In the genomic region with DNA sequence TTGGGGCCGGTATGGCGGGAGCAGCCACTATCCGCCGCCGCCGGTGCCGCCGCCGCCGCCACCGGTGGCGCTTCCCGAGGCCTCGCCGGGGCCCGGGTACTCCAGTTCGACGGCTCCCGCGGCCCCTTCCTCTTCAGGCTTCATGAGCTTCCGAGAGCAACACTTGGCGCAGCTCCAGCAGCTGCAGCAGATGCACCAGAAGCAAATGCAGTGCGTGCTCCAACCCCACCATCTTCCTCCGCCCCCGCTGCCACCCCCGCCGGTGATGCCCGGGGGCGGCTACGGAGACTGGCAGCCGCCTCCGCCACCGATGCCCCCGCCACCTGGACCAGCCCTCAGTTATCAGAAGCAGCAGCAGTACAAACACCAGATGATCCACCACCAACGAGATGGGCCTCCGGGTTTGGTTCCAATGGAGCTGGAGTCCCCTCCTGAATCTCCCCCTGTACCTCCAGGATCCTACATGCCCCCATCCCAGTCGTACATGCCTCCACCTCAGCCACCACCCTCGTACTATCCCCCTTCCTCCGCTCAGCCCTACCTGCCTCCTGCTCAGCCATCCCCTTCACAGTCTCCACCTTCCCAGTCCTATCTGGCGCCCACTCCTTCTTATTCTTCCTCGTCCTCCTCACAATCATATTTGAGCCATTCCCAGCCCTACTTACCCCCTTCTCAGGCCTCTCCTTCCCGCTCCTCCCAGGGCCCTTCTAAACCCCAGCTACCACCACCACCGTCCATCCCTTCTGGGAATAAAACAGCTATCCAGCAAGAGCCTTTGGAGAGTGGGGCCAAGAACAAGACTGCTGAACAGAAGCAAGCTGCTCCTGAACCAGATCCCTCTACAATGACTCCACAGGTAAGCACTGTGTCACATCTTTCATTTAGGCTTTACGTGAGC, we compare ENCODE assay signal across 8 mouse cellular contexts. TPM values are rescaled to one million over a fixed set of nuclear protein-coding genes. Genes with fewer than 3 reads are reported as not detected.
DNase-seq lines count a peak whose midpoint lies in the region; ATAC-seq and TF ChIP-seq lines count a peak whose summit lies in the region.

No protein-coding gene starts in this region.

- TF ChIP-seq EP300 in MEL (IDR thresholded peaks at IDR 0.05; ENCODE audit: low read depth in 1 of 2, low read length in 2 of 2), result no peak

- no peak for TF ChIP-seq RAD21 in MEL (IDR thresholded peaks at IDR 0.05; ENCODE audit: low read depth, low read length)

- ATAC-seq in liver, embryonic 16.5 days (ENCODE audit: low read depth), result peak; percentile 61
- peak; percentile 60 for ATAC-seq in neural tube, embryonic 15.5 days (ENCODE audit: low FRiP score)

- peaks cover 51% of the 10 kb centered on the region for H3K79me3 ChIP-seq in C2C12 (ENCODE audit: low read depth)

- TF ChIP-seq POLR2A in MEL (IDR thresholded peaks at IDR 0.05; ENCODE audit: control insufficient read depth in 1 of 2, insufficient read depth in 1 of 2, low read depth in 1 of 2, low read length in 2 of 2, poor library complexity in 1 of 2), result peak in 1 of 2 experiments; percentile 40; a peak in 2 of 4 replicates

- H3ac ChIP-seq in C2C12 (ENCODE audit: control insufficient read depth, insufficient read length, low read depth), result peak overlapping the region; percentile 91

- H3K79me2 ChIP-seq in C2C12 (ENCODE audit: control insufficient read depth, insufficient read depth) (peaks cover 56% of the 10 kb centered on the region), MEL (ENCODE audit: control insufficient read depth, insufficient read depth, low read length, poor library complexity) (peaks cover 42% of the 10 kb centered on the region)

- H3K27me3 ChIP-seq in C2C12 (ENCODE audit: control insufficient read depth, insufficient read depth, insufficient read length) (no peaks in the 10 kb centered on the region), MEL (ENCODE audit: control insufficient read depth in 1 of 2, insufficient read depth in 2 of 2, low read length in 2 of 2) (no peaks in the 10 kb centered on the region; a peak in 1 of 4 replicates)
- H3K27me3 ChIP-seq in liver, embryonic 16.5 days (ENCODE audit: control insufficient read depth, insufficient read depth, low read depth, low read length), result no peaks in the 10 kb centered on the region
- no peaks in the 10 kb centered on the region for H3K27me3 ChIP-seq in neural tube, embryonic 15.5 days (replicated peaks)

- peak; percentile 75 for DNase-seq in MEL (ENCODE audit: low read depth, low spot score)
- peak; percentile 75 to 81 for DNase-seq in cerebellum, postnatal 10 days
- peak; percentile 55 to 64 for DNase-seq in frontal cortex, postnatal 10 days (ENCODE audit: low spot score in 2 of 2)
- DNase-seq in layer of hippocampus, adult 18-20 months (ENCODE audit: low spot score in 2 of 2), result peak; percentile 56 to 74
- DNase-seq in urinary bladder, postnatal 14 days (ENCODE audit: low spot score), result no peak

- H3K36me3 ChIP-seq in C2C12 (ENCODE audit: control insufficient read depth, insufficient read depth), result peaks cover 6% of the 10 kb centered on the region
- peaks cover 2 to 23% of the 10 kb centered on the region in 2 experiments; a peak in 3 of 4 replicates for H3K36me3 ChIP-seq in MEL (ENCODE audit: control insufficient read depth in 1 of 2, insufficient read depth in 2 of 2, low read length in 2 of 2)
- H3K36me3 ChIP-seq in liver, embryonic 16.5 days (ENCODE audit: control insufficient read depth, insufficient read depth), result no peaks in the 10 kb centered on the region
- H3K36me3 ChIP-seq in neural tube, embryonic 15.5 days, result no peaks in the 10 kb centered on the region

- TF ChIP-seq CTCF in C2C12 (IDR thresholded peaks at IDR 0.05; ENCODE audit: control insufficient read depth, insufficient read depth, insufficient read length), result no peak
- no peak for TF ChIP-seq CTCF in MEL (IDR thresholded peaks at IDR 0.05 in 2 of 3, conservative IDR thresholded peaks at IDR 0.05 in 1 of 3; ENCODE audit: control insufficient read depth in 1 of 3, insufficient read depth in 1 of 3, low read depth in 2 of 3, low read length in 3 of 3, poor library complexity in 1 of 3, severe bottlenecking in 1 of 3)

- H3K4me1 ChIP-seq in MEL (ENCODE audit: control insufficient read depth in 1 of 2, insufficient read depth in 2 of 2, low read length in 2 of 2), result peaks cover 8 to 10% of the 10 kb centered on the region in 2 experiments
- peaks cover 27% of the 10 kb centered on the region for H3K4me1 ChIP-seq in liver, embryonic 16.5 days (ENCODE audit: control insufficient read depth, low read depth, low read length)
- H3K4me1 ChIP-seq in neural tube, embryonic 15.5 days, result peaks cover 28% of the 10 kb centered on the region

- H3K27ac ChIP-seq in MEL (ENCODE audit: control insufficient read depth, low read depth, low read length), result peak overlapping the region; percentile 70
- peak overlapping the region; percentile 79 for H3K27ac ChIP-seq in liver, embryonic 16.5 days (ENCODE audit: low read length)
- H3K27ac ChIP-seq in neural tube, embryonic 15.5 days (replicated peaks), result peak overlapping the region; percentile 93

- H3K9ac ChIP-seq in MEL (ENCODE audit: control insufficient read depth, low read depth, low read length, poor library complexity, severe bottlenecking), result peak overlapping the region; percentile 95
- H3K9ac ChIP-seq in liver, embryonic 16.5 days (ENCODE audit: low read depth, low read length), result peak overlapping the region; percentile 90
- peak overlapping the region; percentile 99 for H3K9ac ChIP-seq in neural tube, embryonic 15.5 days (replicated peaks)

- H3K9me3 ChIP-seq in MEL (replicated peaks; ENCODE audit: insufficient read depth, low read length), result no peaks in the 10 kb centered on the region
- no peaks in the 10 kb centered on the region; the same call in 1 of the 2 replicates for H3K9me3 ChIP-seq in liver, embryonic 16.5 days (replicated peaks; ENCODE audit: control insufficient read depth, low read length)
- no peaks in the 10 kb centered on the region for H3K9me3 ChIP-seq in neural tube, embryonic 15.5 days (replicated peaks)

- H3K4me3 ChIP-seq in C2C12 (ENCODE audit: insufficient read depth, poor library complexity, severe bottlenecking) (peak overlapping the region; percentile 84), MEL (ENCODE audit: control insufficient read depth in 1 of 2, insufficient read depth in 1 of 2, low read depth in 2 of 2, low read length in 2 of 2) (peak overlapping the region; percentile 59 to 69)
- peak overlapping the region; percentile 81 for H3K4me3 ChIP-seq in liver, embryonic 16.5 days (ENCODE audit: low read depth, low read length)
- peak overlapping the region; percentile 94 for H3K4me3 ChIP-seq in neural tube, embryonic 15.5 days (replicated peaks)

- WGBS in liver, embryonic 16.5 days (ENCODE audit: insufficient replicate concordance), result under 1% methylated on average over 44 of the region's 44 CpGs
- under 1% methylated on average over 44 of the region's 44 CpGs for WGBS in neural tube, embryonic 15.5 days

- peak overlapping the region; percentile 98 for H3K4me2 ChIP-seq in liver, embryonic 16.5 days (ENCODE audit: low read depth, low read length)
- H3K4me2 ChIP-seq in neural tube, embryonic 15.5 days, result peak overlapping the region; percentile 75

TF ChIP-seq in C2C12, 6 proteins besides CTCF, POLR2A, EP300 and RAD21:
- TF ChIP-seq FOSL1 (IDR thresholded peaks at IDR 0.05; ENCODE audit: insufficient read depth, low read length, poor library complexity, severe bottlenecking) (no peak), MYOD1 (IDR thresholded peaks at IDR 0.05; ENCODE audit: control insufficient read depth, insufficient read length, low read depth) (no peak), MAX (IDR thresholded peaks at IDR 0.05) (no peak), CEBPB (IDR thresholded peaks at IDR 0.05; ENCODE audit: low read depth) (no peak), USF1 (IDR thresholded peaks at IDR 0.05; ENCODE audit: low read depth) (no peak), MYOG (IDR thresholded peaks at IDR 0.05; ENCODE audit: control insufficient read depth, extremely low read depth, insufficient read length) (no peak)

TF ChIP-seq in MEL, 35 proteins besides CTCF, POLR2A, EP300 and RAD21:
- TF ChIP-seq MEF2A (IDR thresholded peaks at IDR 0.05; ENCODE audit: extremely low read depth, insufficient replicate concordance, low read depth, low read length, poor library complexity, severe bottlenecking), result no peak
- TF ChIP-seq MAX (IDR thresholded peaks at IDR 0.05; ENCODE audit: low read length), result 0 out of 2 replicates have a peak, but pooled peaks have one; percentile 12
- TF ChIP-seq BHLHE40 (IDR thresholded peaks at IDR 0.05; ENCODE audit: borderline replicate concordance, low read depth, low read length), result no peak
- peak; percentile 35 for TF ChIP-seq TAL1 (IDR thresholded peaks at IDR 0.05; ENCODE audit: low read length)
- no peak for TF ChIP-seq GABPA (IDR thresholded peaks at IDR 0.05; ENCODE audit: low read depth, low read length)
- TF ChIP-seq ELF1 (IDR thresholded peaks at IDR 0.05; ENCODE audit: low read depth, low read length), result no peak

RNA-seq across cellular contexts. Expression of a gene that starts 0.6 kb away (rescaled TPM):
- polyA plus RNA-seq in C2C12 (2012; fragmentation: generic; extraction: Trizol) (16.6 TPM), MEL (2012; ENCODE audit: insufficient read depth in 1 of 2, insufficient read length in 2 of 2, low read depth in 1 of 2, low replicate concordance in 2 of 2, missing spikeins in 1 of 2) (10 to 100 TPM; 29.9 to 41.8 TPM)
- 16.6 and 16.9 TPM in 2 replicates for total RNA-seq in MEL (2012; rRNA removed)
- 100 to 1,000 TPM; 113 to 115 TPM for total RNA-seq in layer of hippocampus, adult 18-20 months (2021)
- polyA plus RNA-seq in liver, embryonic 16.5 days (2015; fragmentation: Nextera tagmentation; extraction: Ambion mirVana), result 5.8 and 6.5 TPM in 2 replicates
- 31.5 and 31.8 TPM in 2 replicates for polyA plus RNA-seq in neural tube, embryonic 15.5 days (2015; fragmentation: Nextera tagmentation; extraction: Ambion mirVana)

RNA-seq across cellular contexts. Expression of a gene that starts 26.1 kb away (rescaled TPM):
- polyA plus RNA-seq in C2C12 (2012; fragmentation: generic; extraction: Trizol) (9.9 TPM), MEL (2012; ENCODE audit: insufficient read depth in 1 of 2, insufficient read length in 2 of 2, low read depth in 1 of 2, low replicate concordance in 2 of 2, missing spikeins in 1 of 2) (10 to 100 TPM; 37.2 to 82.5 TPM)
- 37.9 and 45.0 TPM in 2 replicates for total RNA-seq in MEL (2012; rRNA removed)
- 100 to 1,000 TPM in 1 of 2 experiments, 10 to 100 TPM in 1; 97.7 to 113 TPM for total RNA-seq in layer of hippocampus, adult 18-20 months (2021)
- polyA plus RNA-seq in liver, embryonic 16.5 days (2015; fragmentation: Nextera tagmentation; extraction: Ambion mirVana), result 15.1 and 16.5 TPM in 2 replicates
- polyA plus RNA-seq in neural tube, embryonic 15.5 days (2015; fragmentation: Nextera tagmentation; extraction: Ambion mirVana), result 28.1 and 29.6 TPM in 2 replicates

RNA-seq across cellular contexts. Expression of a gene that starts 26.1 kb away (rescaled TPM):
- polyA plus RNA-seq in C2C12 (2012; fragmentation: generic; extraction: Trizol), result 115 TPM
- total RNA-seq in MEL (2012; rRNA removed), result 210 and 250 TPM in 2 replicates
- 100 to 1,000 TPM in 1 of 2 experiments, not detected in 1; 172 TPM for polyA plus RNA-seq in MEL (2012; ENCODE audit: insufficient read depth in 1 of 2, insufficient read length in 2 of 2, low read depth in 1 of 2, low replicate concordance in 2 of 2, missing spikeins in 1 of 2)
- 10 to 100 TPM; 35.3 to 36.2 TPM for total RNA-seq in layer of hippocampus, adult 18-20 months (2021)
- 71.0 and 75.4 TPM in 2 replicates for polyA plus RNA-seq in liver, embryonic 16.5 days (2015; fragmentation: Nextera tagmentation; extraction: Ambion mirVana)
- polyA plus RNA-seq in neural tube, embryonic 15.5 days (2015; fragmentation: Nextera tagmentation; extraction: Ambion mirVana), result 83.3 and 94.9 TPM in 2 replicates
